Mouse (Mus musculus): ENCODE data around the gene Ank2. TPM values are rescaled to one million over a fixed set of nuclear protein-coding genes. Genes with fewer than 3 reads are reported as not detected.

The Ank2 gene
- polyA plus RNA-seq, 1 experiment from 2014 or later: 5.1 TPM

DNA sequence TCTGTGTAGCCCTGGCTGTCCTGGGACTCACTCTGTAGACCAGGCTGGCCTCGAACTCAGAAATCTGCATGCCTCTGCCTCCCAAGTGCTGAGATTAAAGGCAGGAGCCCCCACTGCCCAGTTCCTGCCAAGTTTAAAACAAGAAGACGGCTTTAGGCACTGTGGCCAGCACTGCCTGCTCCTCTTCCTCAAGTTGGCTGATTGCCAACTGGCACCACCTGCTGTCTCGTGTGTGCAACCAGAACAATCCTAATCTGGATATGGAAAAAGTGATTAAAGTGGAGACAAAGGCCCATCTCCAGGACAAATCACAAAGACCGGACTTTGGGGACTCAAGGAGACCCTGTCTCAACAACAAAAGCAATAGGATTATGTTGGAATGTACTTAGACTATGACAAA lies 288.6 kb downstream of the Ank2 start:
- Histone ChIP-seq H3K27me3 (ENCODE audit: insufficient read depth, low read length) (no peaks in the 10 kb centered on the region), H3K4me1 (ENCODE audit: insufficient read depth) (no peaks in the 10 kb centered on the region), H3K36me3 (replicated peaks; ENCODE audit: insufficient read depth, low read length) (no peaks in the 10 kb centered on the region), H3K4me2 (ENCODE audit: low read depth, low read length) (no peak overlapping the region), H3K9me3 (ENCODE audit: low read length) (no peaks in the 10 kb centered on the region), H3K4me3 (ENCODE audit: low read depth, low read length) (no peak overlapping the region), H3K9ac (replicated peaks) (no peak overlapping the region), H3K27ac (ENCODE audit: low read depth) (no peak overlapping the region)
- 56% methylated on average over 4 of the region's 4 CpGs for WGBS (ENCODE audit: insufficient replicate concordance)
- no peak for ATAC-seq
- no peak for TF ChIP-seq EP300 (IDR thresholded peaks at IDR 0.05; ENCODE audit: low read depth)
- TF ChIP-seq CTCF (IDR thresholded peaks at IDR 0.05; ENCODE audit: low read depth): no peak
- DNase-seq: no peak

DNA sequence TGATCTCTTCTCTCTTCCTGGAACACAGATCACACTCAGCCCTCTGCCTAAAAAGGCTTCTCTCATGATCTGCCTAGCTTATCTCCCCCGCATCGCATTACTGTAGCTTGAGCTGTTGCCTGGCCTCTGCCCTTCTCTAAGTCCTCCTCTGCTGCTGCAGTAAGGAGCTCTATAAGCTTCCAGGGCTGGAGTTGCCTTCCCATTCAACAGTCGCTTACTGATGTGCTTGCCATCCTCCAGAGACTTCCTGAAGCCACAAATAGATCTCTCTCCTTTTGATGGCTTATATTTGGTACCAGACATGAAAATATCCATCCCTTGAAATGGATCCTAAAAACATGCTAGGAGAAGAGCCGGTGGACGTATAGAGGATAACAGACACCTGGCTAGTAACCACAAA lies 290.3 kb downstream of the Ank2 start:
- H3K36me3 ChIP-seq (replicated peaks; ENCODE audit: insufficient read depth, low read length): no peaks in the 10 kb centered on the region
- H3K27ac ChIP-seq (ENCODE audit: low read depth): no peak overlapping the region
- 81% methylated on average over 5 of the region's 5 CpGs for WGBS (ENCODE audit: insufficient replicate concordance)
- no peak overlapping the region for H3K9ac ChIP-seq (replicated peaks)
- no peak for TF ChIP-seq CTCF (IDR thresholded peaks at IDR 0.05; ENCODE audit: low read depth)
- no peak for TF ChIP-seq EP300 (IDR thresholded peaks at IDR 0.05; ENCODE audit: low read depth)
- H3K27me3 ChIP-seq (ENCODE audit: insufficient read depth, low read length): no peaks in the 10 kb centered on the region
- DNase-seq (no peak), ATAC-seq (no peak)
- H3K9me3 ChIP-seq (ENCODE audit: low read length): no peaks in the 10 kb centered on the region
- no peak overlapping the region for H3K4me2 ChIP-seq (ENCODE audit: low read depth, low read length)
- no peaks in the 10 kb centered on the region for H3K4me1 ChIP-seq (ENCODE audit: insufficient read depth)
- H3K4me3 ChIP-seq (ENCODE audit: low read depth, low read length): no peak overlapping the region

DNA sequence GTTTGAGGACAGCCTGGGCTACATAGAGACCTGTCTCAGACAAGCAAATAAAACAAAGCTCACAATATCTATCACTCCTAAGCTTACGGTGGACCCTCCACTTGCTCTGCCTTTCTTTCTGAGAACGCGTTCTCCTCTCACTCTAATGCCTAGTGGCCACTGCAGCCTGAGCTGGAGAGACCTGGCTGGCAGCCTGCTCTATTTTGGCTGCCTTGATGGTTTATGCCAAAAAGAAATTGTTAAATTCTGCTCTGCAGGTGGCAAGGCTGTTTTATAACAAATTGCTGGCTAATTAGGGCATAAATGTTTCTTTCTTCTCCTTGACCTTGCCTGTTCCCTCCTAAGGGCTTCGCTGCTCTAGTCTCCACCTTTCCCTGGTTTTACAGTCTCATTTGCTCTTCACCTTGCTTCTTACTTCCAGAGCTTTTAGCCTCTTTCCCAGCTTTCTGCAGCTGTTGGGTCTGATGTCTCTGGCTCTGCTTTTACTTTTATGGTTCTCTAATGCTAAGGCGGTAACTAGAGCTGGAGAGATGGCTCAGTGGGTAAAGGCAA lies 293.2 kb downstream of the Ank2 start:
- TF ChIP-seq CTCF (IDR thresholded peaks at IDR 0.05; ENCODE audit: low read depth) (no peak), EP300 (IDR thresholded peaks at IDR 0.05; ENCODE audit: low read depth) (no peak)
- Histone ChIP-seq H3K9me3 (ENCODE audit: low read length) (no peaks in the 10 kb centered on the region), H3K4me1 (ENCODE audit: insufficient read depth) (no peaks in the 10 kb centered on the region), H3K27me3 (ENCODE audit: insufficient read depth, low read length) (no peaks in the 10 kb centered on the region), H3K9ac (replicated peaks) (no peak overlapping the region), H3K36me3 (replicated peaks; ENCODE audit: insufficient read depth, low read length) (no peaks in the 10 kb centered on the region), H3K27ac (ENCODE audit: low read depth) (no peak overlapping the region), H3K4me3 (ENCODE audit: low read depth, low read length) (no peak overlapping the region), H3K4me2 (ENCODE audit: low read depth, low read length) (no peak overlapping the region)
- no peak for ATAC-seq
- no peak for DNase-seq
- WGBS (ENCODE audit: insufficient replicate concordance): 88% methylated on average over 5 of the region's 5 CpGs

DNA sequence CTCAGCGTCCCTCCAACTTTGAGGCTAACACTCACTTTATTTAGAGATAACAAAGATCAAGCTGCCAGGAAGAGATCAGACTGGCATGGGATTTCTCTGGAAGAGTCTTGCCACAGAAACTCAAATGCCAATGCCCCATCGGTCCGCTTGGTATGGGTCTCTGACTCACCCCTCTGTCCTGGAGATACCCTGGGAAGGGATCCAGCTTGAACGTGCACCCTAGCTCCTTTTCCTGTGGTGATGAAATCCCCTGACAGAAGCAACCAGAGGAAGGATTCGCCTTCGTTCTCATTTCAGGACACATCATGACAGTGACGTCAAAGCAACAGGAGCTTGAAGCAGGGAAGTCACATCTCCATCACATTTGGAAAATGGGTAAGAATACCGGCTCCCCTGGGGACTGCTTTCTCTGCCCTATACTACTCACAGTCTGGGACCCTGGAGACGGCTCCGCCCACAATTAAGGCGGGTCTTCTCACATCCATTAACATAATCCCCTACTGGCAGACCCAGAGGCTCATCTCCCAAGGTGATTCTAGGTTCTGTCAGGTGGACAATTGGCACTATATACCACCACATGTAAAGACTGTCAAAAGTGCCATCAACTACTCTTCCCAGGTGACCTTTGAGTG lies 296.6 kb downstream of the Ank2 start:
- Histone ChIP-seq H3K9me3 (ENCODE audit: low read length) (no peaks in the 10 kb centered on the region), H3K4me2 (ENCODE audit: low read depth, low read length) (no peak overlapping the region), H3K9ac (replicated peaks) (no peak overlapping the region), H3K4me1 (ENCODE audit: insufficient read depth) (no peaks in the 10 kb centered on the region), H3K4me3 (ENCODE audit: low read depth, low read length) (no peak overlapping the region), H3K36me3 (replicated peaks; ENCODE audit: insufficient read depth, low read length) (no peaks in the 10 kb centered on the region), H3K27ac (ENCODE audit: low read depth) (no peak overlapping the region), H3K27me3 (ENCODE audit: insufficient read depth, low read length) (no peaks in the 10 kb centered on the region)
- ATAC-seq (no peak), DNase-seq (no peak)
- no peak for TF ChIP-seq EP300 (IDR thresholded peaks at IDR 0.05; ENCODE audit: low read depth)
- no peak for TF ChIP-seq CTCF (IDR thresholded peaks at IDR 0.05; ENCODE audit: low read depth)
- WGBS (ENCODE audit: insufficient replicate concordance): 52% methylated on average over 11 of the region's 11 CpGs

DNA sequence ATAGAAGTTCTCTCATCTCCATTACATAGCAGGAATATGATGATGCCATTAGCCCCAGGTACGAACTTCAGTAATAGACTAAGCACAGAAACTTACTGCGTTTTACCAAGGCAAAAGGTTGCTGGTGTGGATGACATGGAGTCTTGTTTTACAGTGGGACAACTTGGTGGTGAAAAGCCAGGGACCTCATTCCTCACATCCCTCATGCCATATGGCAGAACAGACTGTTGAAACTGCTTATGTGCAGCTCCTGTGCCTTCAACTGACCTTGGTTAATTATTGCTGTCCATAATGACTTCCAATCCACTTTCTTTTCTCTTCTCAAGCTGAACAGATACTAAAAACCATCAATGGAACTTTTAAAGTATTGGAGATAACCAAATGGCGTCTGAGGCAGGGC lies 298.4 kb downstream of the Ank2 start:
- no peak for ATAC-seq
- no peak overlapping the region for H3K27ac ChIP-seq (ENCODE audit: low read depth)
- no peaks in the 10 kb centered on the region for H3K9me3 ChIP-seq (ENCODE audit: low read length)
- no peak overlapping the region for H3K4me2 ChIP-seq (ENCODE audit: low read depth, low read length)
- 78% methylated on average over 3 of the region's 3 CpGs for WGBS (ENCODE audit: insufficient replicate concordance)
- no peak overlapping the region for H3K4me3 ChIP-seq (ENCODE audit: low read depth, low read length)
- no peak overlapping the region for H3K9ac ChIP-seq (replicated peaks)
- no peak for TF ChIP-seq CTCF (IDR thresholded peaks at IDR 0.05; ENCODE audit: low read depth)
- TF ChIP-seq EP300 (IDR thresholded peaks at IDR 0.05; ENCODE audit: low read depth): no peak
- DNase-seq: no peak
- no peaks in the 10 kb centered on the region for H3K36me3 ChIP-seq (replicated peaks; ENCODE audit: insufficient read depth, low read length)
- H3K27me3 ChIP-seq (ENCODE audit: insufficient read depth, low read length): no peaks in the 10 kb centered on the region
- no peaks in the 10 kb centered on the region for H3K4me1 ChIP-seq (ENCODE audit: insufficient read depth)

DNA sequence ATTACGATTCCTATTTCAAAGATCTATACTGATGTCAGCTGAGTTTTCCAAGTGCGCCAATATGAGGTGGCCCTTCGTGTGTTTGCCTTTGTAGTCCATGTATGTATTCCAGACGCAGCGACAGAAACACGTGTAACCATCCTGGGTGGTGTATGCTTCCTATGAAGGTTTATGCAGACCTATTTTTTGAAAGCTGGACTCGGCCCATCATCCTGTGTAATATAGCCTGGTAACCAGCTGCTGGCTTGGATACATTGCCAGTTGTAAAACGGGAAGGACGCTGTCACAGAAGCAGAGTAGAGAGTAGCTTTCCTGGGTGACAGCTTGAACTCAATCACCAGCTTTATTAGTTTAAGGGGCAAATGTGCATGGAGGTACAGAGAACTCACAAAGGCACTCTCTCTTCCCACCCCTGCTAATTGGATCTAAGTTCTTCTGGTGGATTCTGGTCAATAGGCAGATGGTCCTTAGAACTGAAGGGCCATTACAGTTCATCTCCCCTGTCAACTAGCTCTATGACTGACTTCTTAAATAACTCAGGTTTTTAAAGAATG lies 300.0 kb downstream of the Ank2 start:
- DNase-seq (no peak), ATAC-seq (no peak)
- Histone ChIP-seq H3K9ac (replicated peaks) (no peak overlapping the region), H3K9me3 (ENCODE audit: low read length) (no peaks in the 10 kb centered on the region), H3K4me3 (ENCODE audit: low read depth, low read length) (no peak overlapping the region), H3K27ac (ENCODE audit: low read depth) (no peak overlapping the region), H3K4me2 (ENCODE audit: low read depth, low read length) (no peak overlapping the region), H3K27me3 (ENCODE audit: insufficient read depth, low read length) (no peaks in the 10 kb centered on the region), H3K4me1 (ENCODE audit: insufficient read depth) (no peaks in the 10 kb centered on the region), H3K36me3 (replicated peaks; ENCODE audit: insufficient read depth, low read length) (no peaks in the 10 kb centered on the region)
- no peak for TF ChIP-seq CTCF (IDR thresholded peaks at IDR 0.05; ENCODE audit: low read depth)
- no peak for TF ChIP-seq EP300 (IDR thresholded peaks at IDR 0.05; ENCODE audit: low read depth)
- 86% methylated on average over 9 of the region's 9 CpGs for WGBS (ENCODE audit: insufficient replicate concordance)

All from liver, postnatal 0 days (tissue).